Mouse (Mus musculus) megakaryocyte, embryonic 14.5 days (primary cell): ENCODE measurements at regions not wholly inside any gene's neighbourhood (a gene's known extent, or its start where the extent isn't known, plus 50 kb on each side); places are given as distances from the start of the nearest gene placed in this dataset.
"Not testable (repeated sequence)": the region's sequence is repeated elsewhere in the genome, so short reads cannot be mapped to it uniquely, and the experiment has no call there.

ENCODE experiments used
- H3K27me3 ChIP-seq: replicated peaks from 2 replicates; pipeline ENCODE3; 2012; ENCODE audit warnings: inconsistent platforms
- H3K36me3 ChIP-seq: replicated peaks from 2 replicates; pipeline ENCODE3; 2012; ENCODE audit warnings: low read length, inconsistent platforms, mixed read lengths
- H3K4me1 ChIP-seq: 2 replicates; pipeline ENCODE4 v1.6.1; 2012; ENCODE audit warnings: inconsistent platforms
- H3K4me3 ChIP-seq: replicated peaks from 2 replicates; pipeline ENCODE3; 2012; ENCODE audit warnings: moderate library complexity, mild to moderate bottlenecking, inconsistent platforms
- H3K9me3 ChIP-seq: 2 replicates; pipeline ENCODE4 v1.6.1; 2012; ENCODE audit warnings: inconsistent platforms
- FLI1 ChIP-seq: IDR thresholded peaks from 2 replicates; pipeline ENCODE4 v1.6.1; 2012; ENCODE audit warnings: low read length, inconsistent platforms, mixed read lengths
- GATA1 ChIP-seq: IDR thresholded peaks from 3 replicates; pipeline ENCODE4 v1.6.1; 2012; ENCODE audit warnings: mixed read lengths, low read length, inconsistent platforms, borderline replicate concordance

DNA sequence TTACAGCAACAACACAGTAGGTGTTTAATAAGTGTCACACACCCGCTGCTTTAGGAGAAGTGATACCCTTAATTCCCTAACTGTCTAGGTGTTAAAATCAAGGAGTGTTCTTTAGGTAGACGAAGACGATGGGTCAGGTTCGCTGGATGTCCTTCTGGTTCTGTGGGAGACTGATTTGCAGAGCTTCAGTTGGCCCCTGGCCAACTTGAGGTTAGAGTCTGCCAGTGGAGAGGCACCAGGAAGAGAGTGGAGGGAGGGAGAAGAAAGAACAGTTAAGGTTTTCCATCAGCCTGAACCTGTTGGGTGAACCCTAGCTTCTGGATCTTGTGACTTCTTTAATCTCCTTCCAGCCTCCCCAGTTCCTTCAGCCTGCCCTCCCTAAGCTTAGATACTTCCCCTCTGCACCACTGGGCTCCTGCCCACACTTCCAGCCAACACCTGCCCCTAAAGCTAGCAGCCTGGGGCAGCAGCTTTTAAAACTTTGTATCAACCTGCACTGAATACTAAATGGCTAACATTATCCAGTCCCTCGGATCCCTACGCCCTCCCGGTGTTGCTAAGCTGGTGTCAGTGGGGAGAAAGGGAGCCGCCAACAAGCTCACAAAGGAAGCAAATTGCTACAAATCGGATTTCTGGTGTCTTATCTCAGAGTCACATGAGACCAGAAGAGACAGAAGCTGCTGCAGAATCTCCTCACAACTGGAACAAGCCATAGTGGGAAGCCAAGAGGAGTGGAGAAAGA, 62.1 kb upstream of the Adgrl1 start:
- H3K36me3 ChIP-seq = no peaks in the 10 kb centered on the region
- peaks cover 6% of the 10 kb centered on the region; the same call in 1 of the 2 replicates for H3K4me1 ChIP-seq
- H3K27me3 ChIP-seq = peaks cover 26% of the 10 kb centered on the region
- TF ChIP-seq GATA1 (no peak), FLI1 (no peak)
- no peaks in the 10 kb centered on the region for H3K9me3 ChIP-seq
- H3K4me3 ChIP-seq = no peak overlapping the region

DNA sequence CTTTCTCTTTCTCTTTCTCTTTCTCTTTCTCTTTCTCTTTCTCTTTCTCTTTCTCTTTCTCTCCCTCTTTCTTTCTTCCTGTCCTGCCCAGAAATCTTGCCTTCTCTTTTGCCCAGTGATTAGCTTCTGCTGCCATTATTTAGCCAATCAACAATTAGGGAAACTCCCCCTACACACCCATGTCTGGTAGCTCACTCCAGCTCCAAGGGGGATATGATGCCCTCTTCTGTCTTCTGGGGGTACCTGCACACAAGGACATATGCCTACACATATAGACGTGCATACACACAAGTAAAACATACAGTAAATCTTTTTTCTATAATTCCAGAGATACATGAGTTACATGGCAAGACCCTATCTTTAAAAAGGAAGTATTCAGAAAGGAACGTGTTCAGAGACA, 70.1 kb upstream of the Adgrl1 start:
- Histone ChIP-seq H3K4me3 (no peak overlapping the region), H3K36me3 (no peaks in the 10 kb centered on the region), H3K27me3 (peaks cover 33% of the 10 kb centered on the region), H3K9me3 (no peaks in the 10 kb centered on the region), H3K4me1 (no peaks in the 10 kb centered on the region)
- TF ChIP-seq FLI1 (no peak), GATA1 (no peak)

DNA sequence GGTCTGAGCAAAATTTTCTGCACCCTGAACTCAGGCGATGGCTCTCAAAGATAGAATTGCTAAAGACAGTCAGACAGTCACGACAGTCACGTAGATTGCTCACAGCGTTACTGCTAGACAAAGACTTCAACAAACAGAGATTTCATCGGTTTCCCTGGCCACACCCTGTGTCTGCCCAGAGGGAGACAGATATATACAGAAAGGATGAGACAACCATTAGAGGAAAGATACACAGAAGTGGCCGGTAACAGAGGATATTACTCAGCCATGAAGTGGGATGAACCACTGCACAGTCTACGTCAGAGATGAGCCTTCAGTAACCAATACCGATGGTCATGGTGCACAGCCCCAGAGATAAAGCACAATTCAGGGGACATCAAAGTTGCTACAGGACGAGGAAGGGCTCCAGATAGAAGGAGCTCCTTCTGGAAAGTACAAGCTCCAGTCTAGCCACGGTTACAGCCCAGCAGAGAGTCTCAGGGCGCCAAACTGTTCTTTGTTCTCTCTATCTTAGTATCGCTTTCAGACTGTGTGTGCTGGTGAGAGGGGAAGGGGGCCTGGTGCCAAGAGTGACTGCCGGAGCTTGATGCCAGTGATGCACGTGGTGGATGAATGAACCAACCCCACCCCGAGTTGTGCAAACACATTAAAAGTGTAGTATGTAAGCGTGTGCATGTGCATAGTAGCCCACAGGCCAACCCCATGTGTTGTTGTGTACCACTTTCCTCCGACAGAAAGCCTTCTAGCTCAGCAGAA, 74.8 kb upstream of the Adgrl1 start:
- Histone ChIP-seq H3K9me3 (peaks cover 19% of the 10 kb centered on the region), H3K36me3 (no peaks in the 10 kb centered on the region), H3K27me3 (peaks cover 43% of the 10 kb centered on the region), H3K4me3 (no peak overlapping the region), H3K4me1 (no peaks in the 10 kb centered on the region; the same call in 1 of the 2 replicates)
- TF ChIP-seq GATA1 = no peak
- TF ChIP-seq FLI1 = no peak

DNA sequence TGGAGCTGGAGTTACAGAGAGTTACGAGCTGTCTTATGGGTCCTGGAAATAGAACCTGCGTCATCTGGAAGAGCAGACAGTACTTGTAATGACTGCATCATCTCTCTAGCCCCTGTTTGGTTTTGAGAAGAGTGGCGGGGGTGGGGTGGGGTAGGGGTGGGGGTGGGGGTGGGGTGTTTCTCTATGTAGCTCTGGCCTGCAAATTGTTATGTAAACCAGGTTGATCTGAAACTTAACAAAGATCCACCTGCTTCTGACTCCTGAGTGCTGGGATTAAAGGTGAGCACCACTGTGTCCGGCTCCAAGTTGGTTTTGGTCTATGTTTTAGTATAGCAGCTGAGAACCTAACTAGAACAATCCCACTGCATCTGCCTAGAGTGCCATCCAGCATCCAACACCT, 78.0 kb upstream of the Adgre5 start:
- no peaks in the 10 kb centered on the region for H3K36me3 ChIP-seq

DNA sequence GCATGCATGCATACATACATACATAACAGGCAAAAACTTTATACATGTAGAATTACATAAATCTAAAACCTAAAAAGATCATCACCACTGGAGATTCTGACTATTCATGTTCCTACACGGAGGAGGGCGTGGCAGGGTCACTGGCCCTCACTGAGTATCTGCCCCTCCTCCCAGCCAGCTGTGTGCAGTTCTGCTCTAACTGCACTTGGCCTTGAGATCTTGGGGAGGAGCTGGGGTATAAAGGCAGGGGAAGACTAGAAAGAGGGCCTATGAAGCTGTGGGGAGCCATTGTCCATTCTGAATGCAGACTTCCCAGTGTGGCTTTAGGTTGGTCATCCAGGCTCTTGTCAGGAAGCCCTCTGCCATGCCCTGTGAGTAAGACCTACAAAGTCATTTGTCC, 69.5 kb upstream of the Adgre5 start:
- TF ChIP-seq GATA1 (no peak), FLI1 (no peak)
- peaks cover 57% of the 10 kb centered on the region for H3K27me3 ChIP-seq
- no peaks in the 10 kb centered on the region for H3K36me3 ChIP-seq
- H3K4me3 ChIP-seq = no peak overlapping the region
- peaks cover 3% of the 10 kb centered on the region for H3K4me1 ChIP-seq
- no peaks in the 10 kb centered on the region for H3K9me3 ChIP-seq

More for the DNA sequence above, 78.0 kb upstream of the Adgre5 start:
- H3K9me3 ChIP-seq = peaks cover 28% of the 10 kb centered on the region
- H3K4me3 ChIP-seq = no peak overlapping the region
- H3K27me3 ChIP-seq = peaks cover 47% of the 10 kb centered on the region
- no peak for TF ChIP-seq GATA1
- no peak for TF ChIP-seq FLI1
- no peaks in the 10 kb centered on the region; the same call in 1 of the 2 replicates for H3K4me1 ChIP-seq

DNA sequence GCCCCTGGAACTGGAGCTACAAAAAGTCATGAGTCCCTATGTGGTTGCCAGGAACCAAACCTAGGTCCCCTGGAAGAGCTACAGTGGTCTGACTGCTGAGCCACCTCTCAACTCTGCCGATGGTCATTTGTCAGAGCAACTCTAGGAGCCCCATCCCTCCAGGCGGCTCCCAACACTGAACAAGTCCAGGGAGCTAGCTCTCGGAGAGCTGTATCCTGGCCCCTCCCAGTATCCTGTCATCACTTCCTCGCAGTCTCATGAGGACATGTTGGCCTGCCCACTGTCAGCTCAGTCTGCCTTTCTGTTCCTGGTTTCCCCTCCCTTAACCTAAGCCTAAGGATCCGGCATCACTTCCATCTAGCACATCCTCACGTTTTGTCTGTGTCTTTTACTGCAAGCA, 64.5 kb upstream of the Adgre5 start:
- H3K9me3 ChIP-seq = no peaks in the 10 kb centered on the region
- H3K4me3 ChIP-seq = no peak overlapping the region
- TF ChIP-seq FLI1 (no peak), GATA1 (no peak)
- H3K4me1 ChIP-seq = peaks cover 5% of the 10 kb centered on the region
- no peaks in the 10 kb centered on the region for H3K36me3 ChIP-seq
- peaks cover 53% of the 10 kb centered on the region for H3K27me3 ChIP-seq

DNA sequence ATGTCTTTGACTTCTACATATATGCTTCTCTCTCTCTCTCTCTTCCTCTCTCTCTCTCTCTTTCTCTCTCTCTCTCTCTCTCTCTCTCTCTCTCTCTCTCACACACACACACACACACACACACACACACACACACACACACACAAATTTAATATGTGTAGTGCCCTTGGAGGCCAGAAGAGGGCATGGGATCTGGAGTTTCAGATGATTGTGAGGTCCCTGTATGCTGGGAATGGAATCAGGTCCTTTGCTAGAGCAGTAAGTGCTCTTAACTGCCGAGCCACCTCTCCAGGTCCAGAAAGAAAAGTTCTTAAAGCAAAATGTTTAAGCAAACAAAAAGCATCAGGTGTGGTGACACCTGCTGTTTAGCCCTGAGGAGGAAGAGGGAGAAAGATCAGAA, 62.2 kb upstream of the Adgre5 start:
- H3K4me3 ChIP-seq, H3K9me3 ChIP-seq, H3K36me3 ChIP-seq: not testable (repeated sequence)
- H3K27me3 ChIP-seq = peaks cover 56% of the 10 kb centered on the region
- peaks cover 12% of the 10 kb centered on the region for H3K4me1 ChIP-seq

DNA sequence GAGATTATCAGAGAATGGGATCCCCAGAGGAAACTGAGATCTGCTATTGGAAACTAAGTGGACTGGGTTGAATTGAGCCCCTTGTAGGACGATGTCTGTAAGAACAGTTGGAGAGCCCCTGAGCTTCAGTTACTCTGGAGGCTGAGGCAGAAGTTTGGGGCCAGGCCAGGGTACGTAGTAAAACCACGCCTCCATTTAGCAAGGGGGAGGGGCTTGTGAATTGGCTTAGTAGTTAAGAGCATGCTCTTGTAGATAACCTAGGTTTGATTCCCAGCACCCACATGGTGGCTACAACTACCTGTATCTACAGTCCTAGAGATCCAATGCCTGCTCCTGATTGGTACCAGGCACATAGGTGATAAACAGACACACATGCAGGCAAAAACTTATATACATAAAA, 61.4 kb upstream of the Adgre5 start:
- TF ChIP-seq FLI1 (no peak), GATA1 (no peak)
- H3K27me3 ChIP-seq = peaks cover 51% of the 10 kb centered on the region
- no peaks in the 10 kb centered on the region for H3K9me3 ChIP-seq
- H3K36me3 ChIP-seq = no peaks in the 10 kb centered on the region
- H3K4me3 ChIP-seq = no peak overlapping the region
- H3K4me1 ChIP-seq = peaks cover 12% of the 10 kb centered on the region

DNA sequence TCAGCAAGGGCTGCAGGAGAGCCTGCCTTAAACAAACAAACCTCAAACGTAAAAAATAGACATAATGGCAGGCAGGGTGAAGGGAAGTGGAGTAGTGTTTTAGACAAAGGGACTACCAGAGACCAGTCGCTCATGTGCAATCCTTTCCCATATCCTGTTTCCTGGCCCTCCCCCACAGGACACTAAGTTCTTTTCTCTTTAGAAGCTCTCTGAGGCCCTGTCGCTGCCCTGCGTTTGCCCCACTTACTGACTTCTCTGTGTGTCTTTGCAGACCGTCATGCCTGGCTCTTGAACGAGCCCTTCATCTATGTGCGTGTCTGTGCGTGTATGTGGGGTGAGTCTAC, 58.5 kb upstream of the Adgre5 start:
- TF ChIP-seq GATA1 (no peak), FLI1 (no peak)
- no peak overlapping the region for H3K4me3 ChIP-seq
- H3K36me3 ChIP-seq = no peaks in the 10 kb centered on the region
- H3K27me3 ChIP-seq = peaks cover 36% of the 10 kb centered on the region
- H3K9me3 ChIP-seq = no peaks in the 10 kb centered on the region
- H3K4me1 ChIP-seq = peaks cover 7% of the 10 kb centered on the region

DNA sequence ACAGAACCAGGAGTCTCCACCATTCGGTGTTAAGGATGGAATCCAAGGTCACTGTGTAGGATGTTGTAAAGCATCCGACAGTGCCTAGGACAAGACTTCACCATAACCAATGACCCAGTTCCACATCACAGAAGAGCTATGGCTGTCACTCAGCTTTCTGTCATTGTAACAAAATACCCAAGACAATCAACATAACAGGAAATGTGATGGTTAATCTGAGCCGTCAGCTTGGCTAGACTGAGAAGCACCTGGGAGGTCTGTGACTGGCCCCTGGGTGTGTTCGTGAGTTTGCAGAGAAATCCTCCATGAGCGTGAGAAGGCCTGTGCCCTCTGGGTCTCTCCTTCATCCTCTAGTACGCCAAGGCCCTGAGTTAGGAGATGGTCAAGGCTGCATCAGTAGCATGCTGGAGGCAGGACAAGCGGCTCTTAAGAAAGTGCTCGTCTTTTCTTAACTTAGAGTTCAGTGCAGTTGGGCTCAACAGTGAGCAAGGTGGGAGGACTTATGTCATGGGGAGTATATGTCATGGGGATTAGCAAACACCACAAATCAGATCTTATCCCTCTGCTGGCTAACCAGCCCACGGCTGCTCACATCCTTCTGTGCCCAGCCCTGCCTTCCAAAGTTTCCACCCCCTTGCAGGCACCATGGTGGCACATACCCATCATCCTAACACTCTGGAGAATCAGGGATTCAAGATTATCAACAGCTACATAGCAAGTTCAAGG, 57.9 kb upstream of the Adgre5 start:
- peaks cover 7% of the 10 kb centered on the region for H3K4me1 ChIP-seq
- no peaks in the 10 kb centered on the region for H3K36me3 ChIP-seq
- no peaks in the 10 kb centered on the region for H3K9me3 ChIP-seq
- H3K4me3 ChIP-seq = no peak overlapping the region
- TF ChIP-seq FLI1 = no peak
- no peak for TF ChIP-seq GATA1
- H3K27me3 ChIP-seq = peaks cover 37% of the 10 kb centered on the region
